Mouse (Mus musculus) testis, adult 2 months (tissue): ENCODE results near the gene Btbd1. TPM values are rescaled to one million over a fixed set of nuclear protein-coding genes. Genes with fewer than 3 reads are reported as not detected.
"Not testable (repeated sequence)": the region's sequence is repeated elsewhere in the genome, so short reads cannot be mapped to it uniquely, and the experiment has no call there.

Experiments
- H3K27ac ChIP-seq: fragments of 200-500 bp; 2 replicates; pipeline ENCODE4 v1.5.1; 2012; ENCODE audit warnings: low read depth, low read length; ENCODE audit not compliant: control insufficient read depth, insufficient read depth
- H3K27me3 ChIP-seq: fragments of 200-500 bp; 2 replicates; pipeline ENCODE4 v1.6.1; 2012; ENCODE audit warnings: mild to moderate bottlenecking, low read length, moderate library complexity; ENCODE audit not compliant: control insufficient read depth, insufficient read depth
- H3K36me3 ChIP-seq: fragments of 200-500 bp; 2 replicates; pipeline ENCODE4 v1.6.1; 2012; ENCODE audit warnings: mild to moderate bottlenecking, low read length; ENCODE audit not compliant: control insufficient read depth, insufficient read depth
- H3K4me1 ChIP-seq: fragments of 200-500 bp; 2 replicates; pipeline ENCODE4 v1.6.1; 2012; ENCODE audit warnings: low read length; ENCODE audit not compliant: control insufficient read depth, insufficient read depth
- H3K4me3 ChIP-seq: fragments of 200-500 bp; 2 replicates; pipeline ENCODE4 v1.5.1; 2012; ENCODE audit warnings: low read depth, mild to moderate bottlenecking, low read length, moderate library complexity, mixed read lengths; ENCODE audit not compliant: control insufficient read depth
- CTCF ChIP-seq: fragments of 200-500 bp; IDR thresholded peaks from 2 replicates; pipeline ENCODE4 v1.5.1; 2012; ENCODE audit warnings: low read depth, mild to moderate bottlenecking, inconsistent platforms, low read length, moderate library complexity; ENCODE audit not compliant: control insufficient read depth, insufficient read depth, insufficient replicate concordance
- POLR2A ChIP-seq: fragments of 200-500 bp; IDR thresholded peaks from 2 replicates; pipeline ENCODE4 v1.6.1; 2012; ENCODE audit warnings: low read depth, mild to moderate bottlenecking, inconsistent platforms, low read length, moderate library complexity; ENCODE audit not compliant: control insufficient read depth
- polyA plus RNA-seq: library from polyadenylated mRNA; depleted of rRNA; stranded (reverse); fragments of >200 nt; gene quantifications from 2 replicates; pipeline ENCODE4 v1.2.3, GENCODE M21; 2012

The Btbd1 gene
- polyA plus RNA-seq, 1 experiment: 202 TPM

DNA sequence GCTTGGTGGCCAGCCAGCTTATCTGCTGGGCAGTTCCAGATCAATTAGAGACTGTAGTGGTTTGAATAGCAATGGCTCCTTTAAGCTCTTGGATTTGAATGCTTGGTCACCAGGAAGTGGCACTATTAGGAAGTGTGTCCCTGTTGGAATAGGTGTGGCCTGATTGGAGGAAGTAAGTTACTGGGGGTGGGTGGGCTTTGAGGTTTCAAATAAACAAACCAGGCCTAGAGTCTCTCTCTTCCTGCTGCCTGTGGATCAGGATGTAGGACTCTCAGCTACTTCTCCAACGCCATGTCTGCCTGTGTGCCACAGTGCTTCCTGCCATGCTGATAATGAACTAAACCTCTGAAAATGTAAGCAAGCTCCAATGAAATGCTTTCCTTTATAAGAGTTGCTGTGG lies 13.8 kb upstream of the Btbd1 start:
- H3K4me3 ChIP-seq: no peak overlapping the region
- no peaks in the 10 kb centered on the region for H3K4me1 ChIP-seq
- H3K27ac ChIP-seq: no peak overlapping the region
- no peaks in the 10 kb centered on the region for H3K27me3 ChIP-seq
- H3K36me3 ChIP-seq: no peaks in the 10 kb centered on the region
- no peak for TF ChIP-seq POLR2A
- no peak for TF ChIP-seq CTCF

DNA sequence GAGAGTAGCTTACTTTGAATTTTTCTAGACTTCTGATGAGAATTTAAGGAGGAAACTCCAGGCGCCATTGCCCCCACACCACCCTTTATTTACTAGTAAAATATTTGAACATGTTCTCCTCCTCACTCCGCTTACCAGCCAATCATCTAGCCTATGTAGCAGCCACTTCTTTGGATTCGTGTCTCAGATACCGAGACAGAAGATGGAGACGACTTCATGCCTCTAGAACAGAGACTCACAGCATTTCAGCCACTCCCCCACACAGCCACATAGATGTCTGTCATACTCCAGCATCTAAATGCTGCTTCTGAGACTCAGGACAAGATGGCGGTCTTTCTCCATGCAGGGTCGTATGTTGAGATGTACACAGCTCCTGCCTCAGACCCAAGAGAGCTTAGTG lies 12.9 kb upstream of the Btbd1 start:
- H3K27me3 ChIP-seq: no peaks in the 10 kb centered on the region
- no peak overlapping the region for H3K4me3 ChIP-seq
- H3K27ac ChIP-seq: no peak overlapping the region
- H3K36me3 ChIP-seq: no peaks in the 10 kb centered on the region
- no peaks in the 10 kb centered on the region for H3K4me1 ChIP-seq
- TF ChIP-seq CTCF: no peak
- TF ChIP-seq POLR2A: no peak

DNA sequence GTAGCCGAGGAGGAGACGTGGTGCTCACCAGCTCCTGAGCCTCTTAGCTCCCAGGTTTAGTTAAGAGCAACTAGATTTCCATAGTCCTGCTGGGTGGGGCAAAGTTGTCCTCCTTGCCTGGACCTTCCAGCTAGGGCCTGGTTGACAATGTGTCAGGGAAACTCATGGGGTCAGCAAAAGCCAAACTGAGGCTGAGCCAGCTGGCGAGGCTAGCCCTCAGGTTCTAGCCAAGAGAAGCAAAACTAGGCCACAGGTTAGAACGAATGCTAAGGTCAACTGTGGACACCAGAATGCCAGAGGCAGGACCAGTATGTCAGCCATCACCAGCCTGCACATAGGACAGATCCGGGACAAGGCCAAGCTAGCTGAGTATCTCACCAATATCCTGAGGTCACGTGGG lies 12.2 kb upstream of the Btbd1 start:
- H3K4me1 ChIP-seq: no peaks in the 10 kb centered on the region
- no peak overlapping the region for H3K4me3 ChIP-seq
- TF ChIP-seq POLR2A: no peak
- no peak for TF ChIP-seq CTCF
- no peaks in the 10 kb centered on the region for H3K36me3 ChIP-seq
- no peak overlapping the region for H3K27ac ChIP-seq
- H3K27me3 ChIP-seq: no peaks in the 10 kb centered on the region

DNA sequence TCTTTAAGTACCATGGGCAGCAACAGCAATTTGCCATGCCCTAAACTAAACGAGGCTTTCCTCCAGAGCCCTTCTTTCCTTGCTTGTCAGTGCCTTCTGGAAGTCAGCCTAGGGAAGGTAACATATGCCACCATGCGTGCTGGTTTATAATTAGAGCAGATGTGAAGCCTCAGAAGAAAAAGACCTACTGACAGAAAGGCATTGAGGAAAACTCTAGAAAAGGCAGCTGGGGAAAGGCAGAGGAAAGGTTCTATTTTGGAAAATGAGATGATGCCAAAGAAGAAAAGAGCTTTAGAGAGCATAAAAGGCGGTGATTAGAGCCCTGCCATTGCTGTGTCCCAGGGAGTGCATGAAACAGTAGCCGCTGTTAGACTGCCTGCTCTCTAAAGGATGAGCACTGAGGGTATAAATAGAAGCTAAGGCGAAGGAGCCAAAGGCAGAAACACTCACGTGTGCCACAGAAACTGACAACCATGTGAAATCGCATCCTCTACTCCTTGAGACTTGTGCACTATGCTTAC lies 11.5 kb upstream of the Btbd1 start:
- Histone ChIP-seq H3K4me3 (no peak overlapping the region), H3K36me3 (no peaks in the 10 kb centered on the region), H3K4me1 (no peaks in the 10 kb centered on the region), H3K27ac (no peak overlapping the region), H3K27me3 (no peaks in the 10 kb centered on the region)
- TF ChIP-seq POLR2A (no peak), CTCF (no peak)

DNA sequence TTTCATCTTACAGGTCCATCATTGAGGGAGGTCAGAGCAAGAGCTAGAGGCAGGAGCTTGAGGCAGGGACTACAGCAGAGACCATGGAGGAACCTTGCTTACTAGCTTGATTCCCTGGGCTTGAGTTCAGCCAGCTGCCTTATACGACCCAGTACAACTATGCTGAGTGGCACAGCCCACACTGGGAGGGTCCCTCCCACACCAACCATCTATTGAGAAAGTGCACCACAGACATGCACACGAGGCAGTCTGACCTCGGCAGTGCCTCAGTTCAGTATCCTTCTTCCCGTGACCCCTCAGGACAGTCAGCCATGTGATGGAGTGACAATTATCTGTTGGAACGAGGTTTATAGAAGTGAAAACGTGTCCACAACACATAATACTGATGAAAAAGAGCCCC lies 10.5 kb upstream of the Btbd1 start:
- Histone ChIP-seq H3K36me3 (no peaks in the 10 kb centered on the region), H3K4me1 (no peaks in the 10 kb centered on the region), H3K4me3 (no peak overlapping the region), H3K27me3 (no peaks in the 10 kb centered on the region), H3K27ac (no peak overlapping the region)
- no peak for TF ChIP-seq CTCF
- no peak for TF ChIP-seq POLR2A

DNA sequence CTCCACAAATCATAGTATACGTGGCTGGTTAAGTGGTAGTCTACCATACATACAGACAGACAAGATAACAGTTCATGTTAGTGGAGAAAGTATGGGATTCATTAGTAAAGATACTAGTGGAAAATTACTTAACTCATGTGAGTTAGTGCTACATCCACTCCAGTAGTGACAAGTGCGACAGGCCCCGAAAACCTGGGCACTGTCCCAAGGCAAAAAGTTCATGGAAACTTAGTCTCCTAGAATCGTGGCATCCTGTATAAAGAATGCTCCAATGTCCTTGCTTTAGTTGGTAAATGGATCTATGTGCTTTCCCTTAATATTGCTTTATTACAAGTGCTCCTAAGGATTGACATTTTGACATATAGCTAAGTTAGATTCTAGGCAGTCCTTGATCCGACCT lies 8.5 kb upstream of the Btbd1 start:
- H3K4me1 ChIP-seq, H3K36me3 ChIP-seq, H3K4me3 ChIP-seq, H3K27ac ChIP-seq, H3K27me3 ChIP-seq: not testable (repeated sequence)

DNA sequence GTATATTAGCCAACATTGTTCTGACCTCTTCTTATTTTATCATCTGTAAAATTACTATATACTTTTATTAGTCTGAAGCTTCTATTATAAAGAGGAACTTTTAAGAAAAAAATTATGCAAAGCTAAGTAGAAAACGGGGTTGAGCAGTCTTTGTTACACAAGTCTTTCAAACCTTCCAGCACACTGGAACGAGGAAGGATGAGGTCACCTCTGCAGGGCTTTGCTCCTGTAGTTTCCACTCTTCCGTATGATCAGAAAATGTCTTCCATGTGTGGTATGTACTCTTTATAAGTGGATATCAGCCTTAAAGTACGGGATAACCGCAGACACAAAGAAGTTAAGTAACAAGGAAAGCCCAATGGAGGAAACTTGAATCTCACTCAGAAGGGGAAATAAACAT lies 6.2 kb upstream of the Btbd1 start:
- Histone ChIP-seq H3K27ac (no peak overlapping the region), H3K36me3 (no peaks in the 10 kb centered on the region), H3K4me1 (no peaks in the 10 kb centered on the region), H3K4me3 (no peak overlapping the region), H3K27me3 (no peaks in the 10 kb centered on the region)
- TF ChIP-seq CTCF (no peak), POLR2A (no peak)

DNA sequence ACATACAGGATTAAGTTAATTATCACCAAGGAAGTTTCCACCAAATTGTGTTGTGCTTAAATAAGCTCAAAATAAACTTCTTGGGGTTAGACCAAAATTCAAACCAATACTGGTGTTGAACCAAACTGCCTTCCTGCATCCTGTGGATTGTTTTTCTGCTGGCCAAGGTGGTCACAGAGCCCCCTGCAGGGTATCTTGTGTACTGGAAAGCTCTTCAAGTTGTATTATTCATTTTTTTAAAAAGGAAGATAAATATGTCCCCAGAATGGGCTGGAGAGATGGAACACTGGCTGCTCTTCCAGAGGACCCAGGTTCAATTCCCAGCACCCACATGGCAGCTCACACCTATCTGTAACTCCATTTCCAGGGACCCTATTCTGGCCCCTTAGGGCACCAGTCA lies 5.6 kb upstream of the Btbd1 start:
- H3K27me3 ChIP-seq: no peaks in the 10 kb centered on the region
- no peak overlapping the region for H3K4me3 ChIP-seq
- peaks cover 2% of the 10 kb centered on the region for H3K4me1 ChIP-seq
- TF ChIP-seq CTCF: no peak
- no peak for TF ChIP-seq POLR2A
- H3K36me3 ChIP-seq: no peaks in the 10 kb centered on the region
- H3K27ac ChIP-seq: no peak overlapping the region
